Mouse (Mus musculus): ENCODE measurements around the gene Siglec1. TPM values are rescaled to one million over a fixed set of nuclear protein-coding genes. Genes with fewer than 3 reads are reported as not detected.

Gene Siglec1
- polyA plus RNA-seq (2016; fragmentation: Nextera tagmentation; extraction: Ambion mirVana): 0.08 and 0.14 TPM in 2 replicates

GRCm38 (mm10) chr2:131086667-131087390, at the start of gene Siglec1:
TSS of gene Siglec1 (minus strand) at chr2:131086765.
- Histone ChIP-seq H3K9me3 (replicated peaks) (no peaks in the 10 kb centered on the region), H3K36me3 (no peaks in the 10 kb centered on the region), H3K27me3 (replicated peaks) (peaks cover 8% of the 10 kb centered on the region; the same call in 1 of the 2 replicates), H3K4me2 (no peak within 1 kb of the TSS), H3K4me3 (no peak within 1 kb of the TSS), H3K4me1 (replicated peaks) (0 out of 2 replicates have a peak, but pooled peaks cover 3% of the 10 kb centered on the region), H3K9ac (no peak within 1 kb of the TSS), H3K27ac (ENCODE audit: poor library complexity, severe bottlenecking) (no peak within 1 kb of the TSS)
- ATAC-seq (ENCODE audit: insufficient number of reproducible peaks, low FRiP score): no peak
- 83% methylated on average over 11 of the region's 11 CpGs for WGBS

- H3K4me3 ChIP-seq: no peak overlapping the region
- H3K9me3 ChIP-seq (replicated peaks): no peaks in the 10 kb centered on the region
- 0 out of 2 replicates have a peak overlapping the region, but pooled peaks have one; percentile 42 for H3K9ac ChIP-seq
- peak; percentile 94 for ATAC-seq (ENCODE audit: insufficient number of reproducible peaks, low FRiP score)
- peak overlapping the region; percentile 79 for H3K27ac ChIP-seq (ENCODE audit: poor library complexity, severe bottlenecking)
- H3K36me3 ChIP-seq: peaks cover 14% of the 10 kb centered on the region
- 13% methylated on average over 11 of the region's 11 CpGs for WGBS
- peaks cover 55% of the 10 kb centered on the region for H3K4me1 ChIP-seq (replicated peaks)
- no peaks in the 10 kb centered on the region for H3K27me3 ChIP-seq (replicated peaks)
- H3K4me2 ChIP-seq: peak overlapping the region; percentile 30
These were observed 49.1 kb upstream of the Siglec1 start for GRCm38 (mm10) chr2:131135521-131136139.

GRCm38 (mm10) chr2:131134826-131135400, 48.3 kb upstream of the Siglec1 start:
- no peak overlapping the region for H3K4me2 ChIP-seq
- 62% methylated on average over 8 of the region's 8 CpGs for WGBS
- peaks cover 47% of the 10 kb centered on the region for H3K4me1 ChIP-seq (replicated peaks)
- no peaks in the 10 kb centered on the region for H3K9me3 ChIP-seq (replicated peaks)
- no peaks in the 10 kb centered on the region for H3K27me3 ChIP-seq (replicated peaks)
- peak overlapping the region; percentile 79 for H3K27ac ChIP-seq (ENCODE audit: poor library complexity, severe bottlenecking)
- H3K9ac ChIP-seq: no peak overlapping the region; the same call in 1 of the 2 replicates
- H3K4me3 ChIP-seq: no peak overlapping the region
- peaks cover 14% of the 10 kb centered on the region for H3K36me3 ChIP-seq
- ATAC-seq (ENCODE audit: insufficient number of reproducible peaks, low FRiP score): no peak

- Histone ChIP-seq H3K9me3 (replicated peaks) (no peaks in the 10 kb centered on the region), H3K9ac (no peak overlapping the region; the same call in 1 of the 2 replicates), H3K4me2 (no peak overlapping the region), H3K27ac (ENCODE audit: poor library complexity, severe bottlenecking) (peak overlapping the region; percentile 79), H3K36me3 (peaks cover 14% of the 10 kb centered on the region), H3K4me3 (no peak overlapping the region), H3K27me3 (replicated peaks) (no peaks in the 10 kb centered on the region), H3K4me1 (replicated peaks) (peaks cover 43% of the 10 kb centered on the region)
- 0 out of 2 replicates have a peak, but pooled peaks have one; percentile 22 for ATAC-seq (ENCODE audit: insufficient number of reproducible peaks, low FRiP score)
- 44% methylated on average over 1 of the region's 1 CpGs for WGBS
These were observed 47.8 kb upstream of the Siglec1 start for GRCm38 (mm10) chr2:131134381-131134780.

- ATAC-seq (ENCODE audit: insufficient number of reproducible peaks, low FRiP score): no peak
- peaks cover 55% of the 10 kb centered on the region for H3K4me1 ChIP-seq (replicated peaks)
- 0 out of 2 replicates have a peak, but pooled peaks cover 3% of the 10 kb centered on the region for H3K27me3 ChIP-seq (replicated peaks)
- H3K27ac ChIP-seq (ENCODE audit: poor library complexity, severe bottlenecking): peak within 1 kb of the TSS; percentile 79
- H3K9me3 ChIP-seq (replicated peaks): no peaks in the 10 kb centered on the region
- no peak within 1 kb of the TSS for H3K4me2 ChIP-seq
- H3K4me3 ChIP-seq: no peak within 1 kb of the TSS
- H3K36me3 ChIP-seq: peaks cover 4% of the 10 kb centered on the region
- H3K9ac ChIP-seq: no peak within 1 kb of the TSS
- WGBS: 84% methylated on average over 9 of the region's 9 CpGs
These were observed 46.5 kb upstream of the Siglec1 start, which contains the start of gene Gm11037 for GRCm38 (mm10) chr2:131132930-131133547. TSS of gene Gm11037 (plus strand) at chr2:131133497.

- Histone ChIP-seq H3K9me3 (replicated peaks) (no peaks in the 10 kb centered on the region), H3K4me1 (replicated peaks) (peaks cover 62% of the 10 kb centered on the region), H3K4me2 (no peak overlapping the region), H3K4me3 (no peak overlapping the region), H3K9ac (no peak overlapping the region), H3K27me3 (replicated peaks) (0 out of 2 replicates have a peak, but pooled peaks cover 4% of the 10 kb centered on the region), H3K27ac (ENCODE audit: poor library complexity, severe bottlenecking) (no peak overlapping the region), H3K36me3 (no peaks in the 10 kb centered on the region)
- WGBS: 55% methylated on average over 10 of the region's 10 CpGs
- no peak for ATAC-seq (ENCODE audit: insufficient number of reproducible peaks, low FRiP score)
These were observed 45.7 kb upstream of the Siglec1 start for GRCm38 (mm10) chr2:131132111-131132888.

GRCm38 (mm10) chr2:131130849-131131248, 44.3 kb upstream of the Siglec1 start:
- Histone ChIP-seq H3K9ac (no peak overlapping the region), H3K27ac (ENCODE audit: poor library complexity, severe bottlenecking) (no peak overlapping the region), H3K4me3 (no peak overlapping the region), H3K27me3 (replicated peaks) (0 out of 2 replicates have a peak, but pooled peaks cover 7% of the 10 kb centered on the region), H3K4me2 (no peak overlapping the region), H3K9me3 (replicated peaks) (no peaks in the 10 kb centered on the region), H3K36me3 (no peaks in the 10 kb centered on the region), H3K4me1 (replicated peaks) (peaks cover 66% of the 10 kb centered on the region)
- WGBS: 91% methylated on average over 2 of the region's 2 CpGs
- ATAC-seq (ENCODE audit: insufficient number of reproducible peaks, low FRiP score): no peak

- no peak for ATAC-seq (ENCODE audit: insufficient number of reproducible peaks, low FRiP score)
- H3K4me2 ChIP-seq: peak overlapping the region; percentile 80; the same call in 1 of the 2 replicates
- no peaks in the 10 kb centered on the region for H3K9me3 ChIP-seq (replicated peaks)
- no peak overlapping the region for H3K4me3 ChIP-seq
- WGBS: 57% methylated on average over 5 of the region's 5 CpGs
- peaks cover 13% of the 10 kb centered on the region; the same call in 1 of the 2 replicates for H3K27me3 ChIP-seq (replicated peaks)
- peaks cover 58% of the 10 kb centered on the region for H3K4me1 ChIP-seq (replicated peaks)
- no peaks in the 10 kb centered on the region for H3K36me3 ChIP-seq
- H3K9ac ChIP-seq: no peak overlapping the region
- H3K27ac ChIP-seq (ENCODE audit: poor library complexity, severe bottlenecking): no peak overlapping the region; the same call in none of the 2 replicates
These were observed 43.3 kb upstream of the Siglec1 start for GRCm38 (mm10) chr2:131129836-131130235.

- Histone ChIP-seq H3K4me3 (peak overlapping the region; percentile 65), H3K9ac (no peak overlapping the region; the same call in 1 of the 2 replicates), H3K9me3 (replicated peaks) (no peaks in the 10 kb centered on the region), H3K27ac (ENCODE audit: poor library complexity, severe bottlenecking) (0 out of 2 replicates have a peak overlapping the region, but pooled peaks have one; percentile 6), H3K36me3 (no peaks in the 10 kb centered on the region), H3K4me2 (peak overlapping the region; percentile 80), H3K27me3 (replicated peaks) (peaks cover 16% of the 10 kb centered on the region; the same call in 1 of the 2 replicates), H3K4me1 (replicated peaks) (peaks cover 47% of the 10 kb centered on the region)
- no peak for ATAC-seq (ENCODE audit: insufficient number of reproducible peaks, low FRiP score)
- 75% methylated on average over 3 of the region's 3 CpGs for WGBS
These were observed 42.1 kb upstream of the Siglec1 start for GRCm38 (mm10) chr2:131128636-131129157.

- H3K9me3 ChIP-seq (replicated peaks): no peaks in the 10 kb centered on the region
- no peaks in the 10 kb centered on the region for H3K36me3 ChIP-seq
- H3K4me2 ChIP-seq: peak overlapping the region; percentile 80
- peaks cover 47% of the 10 kb centered on the region for H3K4me1 ChIP-seq (replicated peaks)
- 71% methylated on average over 5 of the region's 5 CpGs for whole genome bisulfite sequencing
- H3K9ac ChIP-seq: peak overlapping the region; percentile 88
- peak overlapping the region; percentile 65 for H3K4me3 ChIP-seq
- no peak for ATAC-seq (ENCODE audit: insufficient number of reproducible peaks, low FRiP score)
- H3K27me3 ChIP-seq (replicated peaks): peaks cover 16% of the 10 kb centered on the region; the same call in 1 of the 2 replicates
- H3K27ac ChIP-seq (ENCODE audit: poor library complexity, severe bottlenecking): 0 out of 2 replicates have a peak overlapping the region, but pooled peaks have one; percentile 6
These were observed 41.6 kb upstream of the Siglec1 start for GRCm38 (mm10) chr2:131128211-131128610.

Data from heart, embryonic 12.5 days (tissue).